Mouse (Mus musculus): Measurements from ENCODE around the gene Hist3h2ba.

Gene Hist3h2ba

DNA sequence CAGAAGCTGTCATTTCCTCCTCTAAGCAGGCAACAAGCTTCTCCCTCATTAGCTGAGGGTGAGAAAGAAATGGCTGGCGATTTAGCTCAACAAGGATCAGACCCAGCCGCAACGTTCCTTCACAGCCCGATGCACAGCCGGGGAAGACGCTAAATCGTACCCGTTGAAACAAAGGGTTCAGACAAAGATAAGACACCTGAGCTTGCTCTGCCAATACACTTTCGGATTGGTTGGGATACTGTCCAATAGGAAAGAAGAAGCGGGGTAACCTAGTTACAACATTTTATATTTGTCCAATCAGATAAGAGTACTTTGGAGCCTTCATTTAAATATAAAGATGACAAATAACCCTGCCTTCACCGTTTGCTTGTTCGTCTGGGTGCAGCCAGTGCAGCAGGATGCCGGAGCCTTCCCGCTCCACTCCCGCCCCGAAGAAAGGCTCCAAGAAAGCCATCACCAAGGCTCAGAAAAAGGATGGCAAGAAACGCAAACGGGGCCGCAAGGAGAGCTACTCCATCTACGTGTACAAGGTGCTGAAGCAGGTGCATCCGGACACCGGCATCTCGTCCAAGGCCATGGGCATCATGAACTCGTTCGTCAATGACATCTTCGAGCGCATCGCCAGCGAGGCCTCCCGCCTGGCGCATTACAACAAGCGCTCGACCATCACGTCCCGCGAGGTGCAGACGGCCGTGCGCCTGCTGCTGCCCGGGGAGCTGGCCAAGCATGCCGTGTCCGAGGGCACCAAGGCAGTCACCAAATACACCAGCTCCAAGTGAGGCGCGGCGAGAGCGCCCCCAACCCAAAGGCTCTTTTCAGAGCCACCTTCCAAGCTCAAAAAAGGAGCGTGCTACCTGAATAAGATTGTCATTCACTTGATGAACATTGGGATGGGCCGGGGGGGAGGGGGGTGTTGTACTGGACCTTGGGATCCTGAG is at the start of gene Hist3h2ba:
TSS of gene Hist3h2ba (plus strand) at position 379 of the 938 bp plus-strand sequence.
- peak; percentile 89 for DNase-seq (ENCODE audit: low spot score)

GRCm38 (mm10) chr11:58901080-58901479 is 47.6 kb upstream of the Hist3h2ba start:
- no peak for DNase-seq (ENCODE audit: low spot score)

- peak; percentile 95 for DNase-seq (ENCODE audit: low spot score)
Observed at GRCm38 (mm10) chr11:58903511-58904409, 45.0 kb upstream of the Hist3h2ba start, which contains the start of gene Zfp39. TSS of gene Zfp39 (minus strand) at chr11:58904225.

DNA sequence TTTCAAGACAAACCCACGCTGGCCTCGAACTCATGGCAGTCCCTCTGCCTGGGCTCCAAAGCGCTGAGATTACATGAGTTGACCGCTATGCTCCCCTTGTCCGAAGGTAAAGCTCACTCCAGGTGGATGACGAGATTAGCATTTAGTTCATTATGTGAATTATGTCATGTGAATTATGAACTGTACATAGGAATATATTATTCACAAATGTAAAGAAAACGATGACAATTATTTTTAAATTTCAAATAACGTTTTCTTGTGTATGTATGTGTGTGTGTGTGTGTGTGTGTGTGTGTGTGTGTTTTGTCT is 44.4 kb upstream of the Hist3h2ba start:
- DNase-seq (ENCODE audit: low spot score) = no peak

DNA sequence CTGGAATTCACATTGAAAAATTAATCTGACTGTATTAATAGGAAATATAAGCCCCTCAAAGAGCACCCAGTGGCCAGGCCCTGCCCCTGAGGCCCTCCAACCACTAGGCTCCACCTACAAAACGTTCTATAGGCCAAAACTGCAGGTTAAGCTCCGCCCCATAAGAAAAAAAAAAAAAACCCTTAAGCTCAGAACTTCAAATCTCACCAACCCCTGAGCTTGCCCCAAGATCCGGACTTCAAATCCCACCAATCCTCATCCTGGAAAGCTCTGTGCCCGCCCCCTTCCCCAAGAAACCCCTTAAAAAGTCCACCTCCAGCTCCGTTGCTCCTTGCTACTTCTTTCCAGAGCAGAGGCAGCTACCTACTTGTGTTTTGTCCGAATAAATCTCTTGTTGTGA is 43.9 kb upstream of the Hist3h2ba start:
- DNase-seq (ENCODE audit: low spot score) = peak; percentile 89

GRCm38 (mm10) chr11:58913776-58914175 is 34.9 kb upstream of the Hist3h2ba start:
- DNase-seq (ENCODE audit: low spot score) = no peak

DNA sequence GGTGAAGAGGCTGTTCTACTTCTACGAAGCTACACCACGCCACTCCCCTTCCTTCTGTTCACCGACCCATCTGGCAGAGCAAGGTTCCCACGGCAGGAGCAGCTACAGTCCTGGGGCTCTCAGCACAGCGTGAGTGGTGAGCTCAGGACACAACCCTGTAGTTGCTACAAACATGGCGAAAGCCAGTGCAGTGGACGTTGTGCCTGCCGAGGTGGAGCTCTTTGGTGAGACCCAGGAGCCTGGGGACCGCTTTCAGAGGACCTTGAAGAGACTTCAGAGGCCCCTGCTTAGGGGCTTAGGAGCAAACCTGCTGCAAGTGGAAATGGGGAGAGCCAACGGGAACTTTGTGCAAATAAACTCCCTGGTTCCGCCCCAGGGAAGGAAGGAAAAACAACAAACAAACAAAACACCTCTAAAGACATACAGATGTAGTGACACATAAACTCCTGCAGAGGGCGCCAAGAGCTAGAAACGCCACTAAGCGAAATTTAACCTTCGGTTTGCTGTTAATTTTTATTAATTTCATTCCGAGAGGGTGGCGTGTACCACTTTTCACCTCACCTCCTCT is 34.2 kb upstream of the Hist3h2ba start:
- DNase-seq (ENCODE audit: low spot score) = no peak

- peak; percentile 80 for DNase-seq (ENCODE audit: low spot score)
Observed at GRCm38 (mm10) chr11:58916879-58917744, 31.6 kb upstream of the Hist3h2ba start.

DNA sequence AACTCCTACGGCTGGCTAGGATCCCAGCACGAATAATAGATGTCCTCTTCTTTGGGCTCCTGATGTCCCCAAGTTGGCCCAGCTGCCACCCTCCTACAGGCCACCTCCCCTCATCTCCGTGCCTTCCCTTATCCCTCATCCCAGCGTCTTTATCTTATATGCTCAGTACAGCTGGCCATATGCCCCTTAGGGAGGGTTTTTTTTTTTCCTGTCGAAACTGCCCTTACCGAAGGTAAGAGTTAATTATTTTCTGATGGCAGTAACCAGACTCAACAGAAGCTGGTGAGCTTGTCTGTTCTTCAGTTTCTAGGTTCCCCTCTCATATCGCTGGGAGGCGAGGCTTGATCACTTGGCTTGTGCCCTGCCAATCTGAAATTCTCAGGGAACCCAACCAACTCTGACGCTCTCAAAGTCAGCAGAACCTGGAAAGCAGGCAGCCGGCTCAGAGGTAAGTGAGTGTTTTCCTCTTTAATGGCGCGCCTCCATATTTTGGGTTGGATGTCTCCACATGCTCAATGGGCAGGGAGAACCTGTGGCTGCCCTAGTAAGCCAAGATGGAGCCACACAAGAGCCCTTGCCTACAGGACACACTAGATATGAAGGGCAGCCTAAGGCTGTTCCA is 30.9 kb upstream of the Hist3h2ba start, which contains the start of gene Btnl10:
TSS of gene Btnl10 (plus strand) at position 164 of the 622 bp plus-strand sequence.
- DNase-seq (ENCODE audit: low spot score) = peak; percentile 87

DNA sequence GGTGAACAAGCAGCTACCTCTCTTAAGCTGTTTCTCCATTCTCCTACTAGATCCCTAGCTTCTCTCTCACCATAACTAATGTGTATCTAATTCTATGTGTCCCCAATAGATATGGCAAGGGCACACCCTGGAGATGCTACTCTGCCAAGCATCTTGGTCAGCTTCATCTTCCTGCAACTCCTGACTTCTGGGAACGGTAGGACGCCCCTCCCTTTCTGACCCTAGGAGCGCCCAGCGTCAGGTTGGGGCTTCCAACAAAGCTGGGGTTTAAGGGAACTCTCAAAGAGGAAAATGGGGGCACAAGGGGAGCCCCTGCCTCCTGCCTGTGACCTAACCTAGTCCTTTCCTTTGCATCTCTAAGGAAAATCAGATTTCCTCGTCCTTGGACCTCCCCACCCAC is 30.0 kb upstream of the Hist3h2ba start:
- no peak for DNase-seq (ENCODE audit: low spot score)

DNA sequence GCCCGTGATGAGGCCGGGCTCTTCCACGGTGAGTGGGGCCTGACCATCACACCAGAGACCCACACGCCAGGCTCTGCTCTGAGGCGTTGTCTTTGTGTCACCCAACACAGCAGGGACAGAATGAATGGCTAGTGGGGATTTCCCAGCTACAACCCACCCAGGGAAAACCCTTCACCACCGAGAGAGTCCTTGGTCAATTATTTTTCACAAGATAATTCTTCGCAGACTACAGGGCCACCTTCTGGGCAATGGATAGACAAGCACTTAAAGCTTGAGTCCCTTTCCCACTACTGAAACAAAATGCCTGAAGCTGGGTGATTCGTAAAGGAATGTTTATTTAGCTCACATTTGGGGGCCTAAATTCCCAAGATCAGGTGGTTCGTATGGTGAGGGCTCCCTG is 26.3 kb upstream of the Hist3h2ba start:
- no peak for DNase-seq (ENCODE audit: low spot score)

- no peak for DNase-seq (ENCODE audit: low spot score)
Observed at GRCm38 (mm10) chr11:58926651-58927050, 22.1 kb upstream of the Hist3h2ba start.

DNA sequence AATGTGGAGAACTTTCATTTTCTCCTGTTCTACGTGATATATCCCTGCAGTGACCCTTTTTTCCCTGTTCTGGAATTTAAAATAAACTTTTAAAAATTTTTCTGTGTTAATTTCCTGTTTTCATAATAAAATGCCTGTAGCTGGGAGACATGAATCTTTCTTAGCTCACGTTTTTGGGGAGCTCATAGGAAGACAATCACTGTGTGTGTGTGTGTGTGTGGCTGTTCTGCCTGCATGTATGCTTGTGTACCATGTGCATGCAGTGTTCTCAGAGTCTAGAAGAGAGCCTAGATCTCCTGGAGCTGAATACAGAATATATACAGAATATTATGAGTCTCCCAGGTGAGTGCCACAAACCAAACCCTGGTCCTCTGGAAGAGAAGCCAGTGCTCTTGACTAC is 21.7 kb upstream of the Hist3h2ba start:
- no peak for DNase-seq (ENCODE audit: low spot score)

DNA sequence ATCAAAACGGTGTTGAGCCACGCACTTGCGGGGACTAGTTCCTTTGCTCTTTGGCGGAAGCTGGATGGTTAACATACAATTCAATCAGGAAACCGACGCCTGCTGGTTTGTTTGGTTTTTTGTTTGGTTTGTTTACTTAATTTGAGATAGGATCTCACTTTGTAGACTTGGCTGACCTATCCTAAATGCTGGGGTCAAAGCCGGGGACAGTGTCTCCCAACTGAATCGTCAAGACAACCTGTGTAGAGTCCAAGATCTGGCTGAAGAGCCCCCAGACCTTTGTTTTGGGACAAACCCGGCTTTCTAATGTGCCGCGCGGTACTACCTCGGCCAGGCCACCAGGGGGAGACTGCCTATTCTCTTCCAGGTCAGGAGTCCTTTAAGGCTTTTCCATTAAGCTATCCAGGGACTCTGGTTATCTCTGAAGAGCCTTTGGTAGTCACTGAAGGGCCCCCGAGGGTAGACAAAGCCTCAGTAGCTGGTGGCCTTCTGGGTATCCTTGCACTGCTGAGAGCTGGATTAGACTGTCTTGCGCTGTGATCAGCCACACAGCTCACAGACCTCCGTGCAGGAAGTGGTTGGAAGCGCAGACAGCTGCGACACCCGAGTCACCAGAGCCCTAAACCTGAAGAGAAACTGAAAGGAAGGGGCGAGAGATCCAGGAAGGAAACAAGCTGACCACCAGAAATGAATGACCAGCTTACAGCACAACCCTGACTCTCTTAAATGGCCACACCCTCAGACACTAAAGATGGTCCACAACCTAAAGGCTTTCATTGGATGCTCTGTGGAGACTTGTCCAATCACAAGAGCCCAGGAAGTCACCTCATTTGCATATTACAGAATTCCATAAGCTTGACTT is 20.7 kb upstream of the Hist3h2ba start:
- DNase-seq (ENCODE audit: low spot score) = peak; percentile 84

- no peak for DNase-seq (ENCODE audit: low spot score)
Observed at GRCm38 (mm10) chr11:58929055-58929454, 19.7 kb upstream of the Hist3h2ba start.

DNA sequence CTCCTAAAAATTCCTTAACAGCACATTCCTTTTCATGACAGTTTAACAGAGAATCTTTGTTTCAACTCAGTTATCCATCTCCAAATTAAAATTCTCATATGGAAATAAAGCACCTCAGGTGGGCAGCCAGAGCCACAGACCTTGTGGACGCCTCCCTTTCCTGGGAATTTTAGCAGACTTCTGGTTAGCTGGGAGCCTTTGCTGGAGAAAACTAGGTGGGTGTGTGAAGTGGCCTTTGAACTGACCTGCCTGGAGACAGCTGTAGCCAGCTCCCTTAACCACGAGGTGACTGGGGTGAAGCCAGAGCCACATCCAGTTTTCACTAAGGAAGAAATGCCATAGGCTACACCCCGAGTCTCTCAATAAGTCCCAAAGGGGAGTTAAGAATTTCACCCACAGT is 19.1 kb upstream of the Hist3h2ba start:
- DNase-seq (ENCODE audit: low spot score) = no peak

DNA sequence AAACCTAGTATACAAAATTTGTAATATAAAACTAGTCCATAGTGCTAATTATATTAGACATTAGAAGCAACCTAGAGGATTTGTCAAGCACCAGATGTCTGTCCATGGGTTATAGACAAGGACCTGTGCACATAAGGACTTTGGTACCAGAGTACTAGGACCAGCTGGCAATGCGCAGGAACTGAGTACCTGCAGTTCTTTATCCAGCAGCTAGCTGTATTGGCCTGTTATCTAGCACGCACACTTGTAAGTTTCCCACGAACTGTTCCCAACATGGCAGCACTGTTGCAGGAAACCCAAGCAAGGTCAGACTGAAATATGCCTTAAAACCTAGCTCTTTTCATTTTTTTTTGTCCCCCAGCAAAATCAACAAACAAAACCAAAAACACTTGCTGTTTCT is 18.5 kb upstream of the Hist3h2ba start:
- DNase-seq (ENCODE audit: low spot score) = no peak

GRCm38 (mm10) chr11:58931576-58931975 is 17.1 kb upstream of the Hist3h2ba start:
- DNase-seq (ENCODE audit: low spot score) = no peak

GRCm38 (mm10) chr11:58937909-58938308 is 10.8 kb upstream of the Hist3h2ba start:
- DNase-seq (ENCODE audit: low spot score) = peak; percentile 67
